Mouse (Mus musculus) liver, postnatal 0 days (tissue): Measurements from ENCODE around the gene Tmem30a.

Experiments
- CTCF ChIP-seq: sonication (generic); IDR thresholded peaks from 2 replicates; pipeline ENCODE4 v1.5.1; 2016; ENCODE audit warnings: antibody characterized with exemption, low read depth
- EP300 ChIP-seq: IDR thresholded peaks from 2 replicates; pipeline ENCODE4 v1.6.1; 2016; ENCODE audit warnings: antibody characterized with exemption, low read depth, mild to moderate bottlenecking

- TF ChIP-seq CTCF (no peak), EP300 (no peak)
Observed at GRCm38 (mm10) chr9:79735608-79736007, 57.7 kb downstream of the Tmem30a start.
